In genomic region chr2:34630445-34630844, GRCm38 (mm10) we compare ENCODE assay signal across 18 mouse cellular contexts.
"Had no signal": no experiment of that assay in that cellular context is flagged by ENCODE, and none has a peak within 500 bp of the region (broad histone marks: within the 10 kb centered on the region; RNA-seq: fewer than 3 reads in every experiment).

No protein-coding gene starts in this region.

- ATAC-seq: midbrain, embryonic 15.5 days had no signal

- DNase-seq: kidney, adult 9 months; kidney, postnatal 14 days; kidney, postnatal 4 days; liver, embryonic 13.5 days; lung, adult 2 months; lung, postnatal 14 days; lung, postnatal 4 days; right cerebral cortex, adult 18-20 months; right cerebral cortex, postnatal 14 days; right cerebral cortex, postnatal 4 days; thymus, adult 2 months; thymus, postnatal 14 days; thymus, postnatal 4 days had no signal

- H3K9me3 ChIP-seq: liver, embryonic 13.5 days; midbrain, embryonic 15.5 days; neural tube, embryonic 13.5 days had no signal

- H3K4me1 ChIP-seq: midbrain, embryonic 15.5 days had no signal

- H3K27ac ChIP-seq: liver, embryonic 13.5 days; midbrain, embryonic 15.5 days; neural tube, embryonic 13.5 days; stomach, postnatal 0 days had no signal

- H3K9ac ChIP-seq: liver, embryonic 13.5 days; midbrain, embryonic 15.5 days; neural tube, embryonic 13.5 days had no signal

- H3K4me3 ChIP-seq: liver, embryonic 13.5 days; midbrain, embryonic 15.5 days; myocyte; neural tube, embryonic 13.5 days had no signal

- H3K27me3 ChIP-seq: liver, embryonic 13.5 days; midbrain, embryonic 15.5 days; neural tube, embryonic 13.5 days had no signal

- H3K4me2 ChIP-seq: liver, embryonic 13.5 days; midbrain, embryonic 11.5 days; midbrain, embryonic 15.5 days; neural tube, embryonic 13.5 days had no signal

- H3K36me3 ChIP-seq: liver, embryonic 13.5 days had no signal
